Mouse (Mus musculus): ENCODE data around the gene Bmper. TPM values are rescaled to one million over a fixed set of nuclear protein-coding genes. Genes with fewer than 3 reads are reported as not detected.
A peak's percentile ranks its signal among the peaks of the same experiment; 100 is the strongest.

Gene Bmper
- 13.7 and 17.4 TPM in 2 replicates for polyA plus RNA-seq (2015; fragmentation: Nextera tagmentation; extraction: Ambion mirVana)

DNA sequence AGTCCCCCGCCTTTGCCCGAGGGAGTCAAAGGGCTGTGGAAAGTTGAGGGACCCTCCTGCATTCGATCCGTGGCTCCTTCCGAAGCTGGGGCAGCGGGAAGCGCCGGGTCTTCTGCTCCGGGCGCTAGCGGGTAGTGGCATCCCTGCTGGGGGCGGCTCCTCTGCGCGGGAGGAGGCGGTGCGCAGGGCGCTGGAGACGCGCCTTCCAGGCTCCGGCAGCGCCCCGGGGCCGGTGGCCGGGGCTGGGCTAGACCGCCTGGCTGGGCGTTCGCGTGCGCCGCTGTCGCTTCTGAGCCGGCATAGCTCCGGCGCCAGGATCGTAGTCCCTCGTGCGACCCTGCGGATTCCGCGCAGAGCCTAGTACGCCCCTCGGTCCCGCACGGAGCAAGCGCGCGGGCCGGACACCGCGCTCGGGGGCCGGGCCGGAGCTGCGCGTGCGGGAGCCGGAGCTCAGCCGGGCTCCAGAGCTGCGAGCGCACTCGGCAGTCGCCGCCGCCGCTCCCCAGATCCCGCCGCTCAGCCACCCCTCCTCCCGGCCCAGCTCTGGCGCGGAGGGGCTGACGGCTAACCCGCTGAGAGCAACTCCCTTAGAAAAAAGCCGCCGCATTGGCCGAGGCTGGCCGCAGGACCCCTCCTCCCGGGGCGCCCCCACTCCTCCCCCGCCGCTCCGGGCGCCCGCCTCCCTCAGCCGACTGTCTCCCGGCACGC lies at the start of gene Bmper:
Gene Bmper, plus strand, starts transcription at position 236 of the 708 bp plus-strand sequence.
- Histone ChIP-seq H3K4me3 (peak within 1 kb of the TSS; percentile 79), H3K36me3 (ENCODE audit: poor library complexity, severe bottlenecking) (no peaks in the 10 kb centered on the region), H3K4me2 (peak within 1 kb of the TSS; percentile 97), H3K9ac (peak within 1 kb of the TSS; percentile 89), H3K9me3 (replicated peaks) (no peaks in the 10 kb centered on the region), H3K27me3 (peaks cover 33% of the 10 kb centered on the region), H3K27ac (peak within 1 kb of the TSS; percentile 90), H3K4me1 (peaks cover 33% of the 10 kb centered on the region)
- under 1% methylated on average over 65 of the region's 86 CpGs for WGBS
- peak; percentile 88 for ATAC-seq

DNA sequence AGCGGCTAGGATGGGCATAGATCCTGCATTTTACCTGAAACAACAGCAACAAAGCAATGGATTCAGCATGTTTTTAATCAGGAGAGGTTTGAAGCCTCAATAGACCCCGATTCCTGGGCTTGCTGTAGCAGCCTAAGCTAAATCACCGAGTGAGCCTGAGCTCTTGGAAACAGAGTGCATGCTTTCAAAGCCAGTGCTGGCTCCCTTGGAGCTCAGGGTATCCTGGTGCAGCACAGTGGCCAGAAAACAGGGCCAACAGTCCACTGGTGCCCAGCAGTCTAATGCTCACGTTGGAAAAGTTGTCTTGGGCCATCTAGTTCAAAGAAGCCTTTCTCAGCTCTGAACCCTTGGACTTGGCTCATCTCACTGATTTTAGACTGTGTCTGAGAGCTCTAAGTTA lies 45.4 kb upstream of the Bmper start:
- H3K4me2 ChIP-seq, result no peak overlapping the region
- no peaks in the 10 kb centered on the region for H3K36me3 ChIP-seq (ENCODE audit: poor library complexity, severe bottlenecking)
- H3K4me1 ChIP-seq, result no peaks in the 10 kb centered on the region
- H3K9ac ChIP-seq, result no peak overlapping the region
- H3K27ac ChIP-seq, result no peak overlapping the region
- no peak for ATAC-seq
- no peaks in the 10 kb centered on the region for H3K27me3 ChIP-seq
- H3K4me3 ChIP-seq, result no peak overlapping the region
- whole genome bisulfite sequencing, result 89% methylated on average over 4 of the region's 4 CpGs
- no peaks in the 10 kb centered on the region for H3K9me3 ChIP-seq (replicated peaks)

DNA sequence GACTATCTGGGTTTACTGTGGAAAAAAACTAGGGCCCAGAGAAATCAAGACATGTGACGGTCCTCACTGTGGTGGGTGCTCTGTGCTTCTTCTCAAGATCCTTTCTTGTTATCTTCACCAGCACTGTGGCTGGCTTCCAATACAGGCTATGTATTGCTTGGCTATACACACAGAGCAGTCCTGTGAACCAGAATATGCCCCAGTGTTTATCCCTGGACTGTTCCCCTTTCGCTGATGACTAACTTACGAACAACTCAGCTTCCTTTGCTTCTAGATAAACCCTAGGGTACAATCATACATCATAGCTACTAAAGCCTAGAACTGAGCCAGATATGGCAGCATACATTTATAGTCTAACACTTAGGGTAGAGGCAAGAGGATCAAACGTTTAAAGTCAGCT lies 35.7 kb upstream of the Bmper start:
- ATAC-seq, result no peak
- Histone ChIP-seq H3K9ac (no peak overlapping the region), H3K9me3 (replicated peaks) (no peaks in the 10 kb centered on the region), H3K4me2 (no peak overlapping the region), H3K36me3 (ENCODE audit: poor library complexity, severe bottlenecking) (no peaks in the 10 kb centered on the region), H3K4me3 (no peak overlapping the region), H3K27me3 (no peaks in the 10 kb centered on the region), H3K4me1 (no peaks in the 10 kb centered on the region), H3K27ac (no peak overlapping the region)
- 87% methylated on average over 4 of the region's 4 CpGs for WGBS

DNA sequence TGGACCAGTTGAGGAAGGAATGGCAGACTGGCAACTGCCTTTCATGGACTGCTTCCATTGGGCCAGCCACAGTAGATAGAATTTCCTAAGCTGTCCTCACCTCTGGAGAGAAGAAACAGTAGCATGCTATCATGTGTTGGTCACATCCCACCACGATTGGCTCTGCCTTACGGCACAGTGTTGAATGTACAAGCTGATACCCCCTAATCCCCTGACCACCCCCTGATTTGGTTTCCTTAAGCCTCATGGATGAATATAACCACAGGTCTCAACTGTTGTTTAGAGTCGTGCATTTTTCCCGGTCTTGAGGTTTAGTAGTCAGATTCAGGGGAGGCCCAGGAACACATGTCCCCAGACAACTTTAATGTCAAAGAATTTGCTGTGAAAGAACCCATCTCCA lies 34.7 kb upstream of the Bmper start:
- 81% methylated on average over 4 of the region's 4 CpGs for WGBS
- Histone ChIP-seq H3K36me3 (ENCODE audit: poor library complexity, severe bottlenecking) (no peaks in the 10 kb centered on the region), H3K27ac (no peak overlapping the region), H3K27me3 (no peaks in the 10 kb centered on the region), H3K9ac (no peak overlapping the region), H3K4me1 (no peaks in the 10 kb centered on the region), H3K9me3 (replicated peaks) (no peaks in the 10 kb centered on the region), H3K4me2 (no peak overlapping the region), H3K4me3 (no peak overlapping the region)
- ATAC-seq, result no peak

DNA sequence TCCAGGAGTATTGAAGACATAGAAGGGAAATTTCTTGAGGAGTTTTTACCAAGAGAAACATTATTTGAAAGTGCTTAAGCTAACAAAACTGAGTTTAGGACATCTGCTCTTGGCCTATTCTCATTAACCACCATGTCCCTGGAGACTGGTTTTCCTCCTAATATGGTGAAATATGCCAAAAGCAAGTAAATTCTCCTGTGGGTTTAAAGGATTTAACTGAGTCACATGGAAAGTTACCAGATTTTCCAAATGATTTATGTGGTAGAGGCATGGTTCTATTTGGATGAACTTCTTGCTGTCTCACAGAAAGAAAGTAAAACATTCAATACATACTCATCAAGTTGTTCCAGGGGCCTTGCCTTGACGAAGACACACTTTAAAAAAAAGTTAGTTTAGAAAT lies 31.9 kb upstream of the Bmper start:
- no peak overlapping the region for H3K4me2 ChIP-seq
- no peaks in the 10 kb centered on the region for H3K36me3 ChIP-seq (ENCODE audit: poor library complexity, severe bottlenecking)
- whole genome bisulfite sequencing, result 69% methylated on average over 1 of the region's 1 CpGs
- no peak overlapping the region for H3K9ac ChIP-seq
- H3K4me1 ChIP-seq, result no peaks in the 10 kb centered on the region
- no peak for ATAC-seq
- no peaks in the 10 kb centered on the region for H3K9me3 ChIP-seq (replicated peaks)
- no peaks in the 10 kb centered on the region for H3K27me3 ChIP-seq
- no peak overlapping the region for H3K27ac ChIP-seq
- no peak overlapping the region for H3K4me3 ChIP-seq

DNA sequence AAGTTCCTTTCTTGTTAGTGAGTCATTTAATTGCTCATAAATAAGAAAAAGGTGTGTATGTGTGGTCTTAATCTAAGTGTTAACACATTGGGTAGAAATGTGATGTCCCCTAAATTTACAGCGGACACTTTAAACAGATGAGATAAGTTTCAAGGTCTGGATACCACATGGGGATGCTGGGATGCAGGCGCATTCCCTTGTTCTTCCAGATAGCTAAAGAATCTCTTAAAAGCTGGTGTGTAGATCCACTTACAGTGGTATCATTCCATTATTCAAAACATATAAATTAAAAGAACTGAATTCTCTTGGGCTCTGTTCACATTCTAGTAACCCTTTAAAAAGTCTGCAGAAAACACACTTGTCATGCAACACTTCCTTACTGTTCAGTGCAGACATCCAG lies 31.4 kb upstream of the Bmper start:
- Histone ChIP-seq H3K27me3 (no peaks in the 10 kb centered on the region), H3K36me3 (ENCODE audit: poor library complexity, severe bottlenecking) (no peaks in the 10 kb centered on the region), H3K27ac (no peak overlapping the region), H3K4me1 (no peaks in the 10 kb centered on the region), H3K4me2 (no peak overlapping the region), H3K9me3 (replicated peaks) (no peaks in the 10 kb centered on the region), H3K9ac (no peak overlapping the region), H3K4me3 (no peak overlapping the region)
- 100% methylated on average over 2 of the region's 2 CpGs for WGBS
- ATAC-seq, result no peak

DNA sequence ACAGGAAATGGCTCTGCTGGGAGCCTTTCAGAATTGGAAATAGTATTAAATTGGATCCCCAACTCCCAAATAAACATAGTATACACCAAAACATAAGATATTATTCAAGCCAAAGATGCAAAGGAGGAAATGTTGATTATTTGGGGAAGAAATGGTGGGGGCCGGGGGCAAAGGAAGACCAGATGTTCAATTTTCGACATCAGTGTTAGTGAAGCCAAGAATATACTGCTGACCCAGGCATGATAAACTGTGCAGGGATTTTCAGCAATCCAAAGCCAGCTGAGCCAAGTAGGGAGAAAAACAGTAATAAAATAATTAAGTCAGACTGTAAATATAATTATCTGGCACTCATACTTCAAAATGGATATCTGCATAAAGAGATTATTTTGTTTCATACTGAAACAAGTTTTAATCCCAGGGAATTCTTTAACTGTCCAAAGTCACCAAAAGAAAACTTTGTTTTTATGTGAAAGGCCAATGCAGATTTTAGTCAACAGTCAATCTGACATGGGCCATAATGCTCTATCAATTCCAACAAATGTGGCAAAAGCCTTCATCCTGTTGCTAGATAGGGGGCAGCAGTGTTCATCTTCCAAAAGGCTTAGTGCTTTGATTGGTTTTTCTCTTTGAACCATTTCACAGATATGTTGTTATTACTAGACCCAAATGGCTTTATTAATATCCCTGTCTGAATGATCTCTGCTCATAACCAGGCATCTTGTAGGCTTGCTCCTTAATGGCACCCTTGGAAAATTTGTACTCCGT lies 30.1 kb upstream of the Bmper start:
- H3K36me3 ChIP-seq (ENCODE audit: poor library complexity, severe bottlenecking), result no peaks in the 10 kb centered on the region
- ATAC-seq, result no peak
- H3K4me1 ChIP-seq, result no peaks in the 10 kb centered on the region
- no peak overlapping the region for H3K9ac ChIP-seq
- no peak overlapping the region for H3K27ac ChIP-seq
- 93% methylated on average over 3 of the region's 3 CpGs for WGBS
- no peaks in the 10 kb centered on the region for H3K9me3 ChIP-seq (replicated peaks)
- no peak overlapping the region for H3K4me2 ChIP-seq
- no peak overlapping the region for H3K4me3 ChIP-seq
- H3K27me3 ChIP-seq, result no peaks in the 10 kb centered on the region

DNA sequence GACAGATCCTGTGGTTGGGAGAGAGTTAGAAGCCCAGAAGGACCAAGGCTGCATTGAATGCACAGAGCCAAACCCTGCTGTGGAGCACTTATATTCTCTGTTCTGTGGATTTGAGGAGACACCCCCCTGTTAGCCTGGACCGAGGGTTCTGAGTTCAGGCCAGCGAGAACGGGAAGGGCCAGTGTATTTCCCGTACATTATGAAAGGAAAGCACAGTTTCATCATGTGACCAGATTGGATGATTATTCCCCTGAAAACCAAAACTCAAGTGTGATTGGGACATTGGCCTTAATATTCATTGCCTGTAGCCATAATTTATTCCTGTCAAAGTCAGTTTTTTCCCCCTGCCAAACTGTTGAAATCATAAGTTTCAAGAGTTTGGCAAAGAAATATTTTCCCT lies 23.9 kb upstream of the Bmper start:
- H3K27ac ChIP-seq, result no peak overlapping the region
- H3K4me3 ChIP-seq, result no peak overlapping the region
- H3K9ac ChIP-seq, result no peak overlapping the region
- H3K4me1 ChIP-seq, result peaks cover 8% of the 10 kb centered on the region
- WGBS, result 93% methylated on average over 4 of the region's 4 CpGs
- no peaks in the 10 kb centered on the region for H3K27me3 ChIP-seq
- no peak overlapping the region for H3K4me2 ChIP-seq
- H3K9me3 ChIP-seq (replicated peaks), result no peaks in the 10 kb centered on the region
- H3K36me3 ChIP-seq (ENCODE audit: poor library complexity, severe bottlenecking), result no peaks in the 10 kb centered on the region
- ATAC-seq, result no peak

DNA sequence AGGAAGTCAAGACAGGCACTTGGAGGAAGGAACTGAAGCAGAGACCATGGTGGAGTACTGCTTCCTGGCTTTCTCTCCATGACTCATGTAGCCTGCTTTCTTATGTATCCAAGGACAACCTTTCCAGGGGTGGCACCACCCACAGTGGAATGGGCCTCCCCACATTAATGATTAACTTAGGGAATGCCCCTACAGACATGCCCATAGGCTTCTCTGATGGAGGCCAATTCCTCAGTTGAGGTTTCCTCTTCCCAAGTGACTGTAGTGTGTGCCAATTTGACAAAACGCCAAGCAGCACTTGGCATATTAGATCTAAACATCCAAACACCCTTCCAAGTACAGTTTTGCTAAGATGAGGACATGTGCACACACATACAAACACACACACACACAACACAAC lies 23.0 kb upstream of the Bmper start:
- Histone ChIP-seq H3K4me1 (peaks cover 17% of the 10 kb centered on the region), H3K9me3 (replicated peaks) (no peaks in the 10 kb centered on the region), H3K4me3 (no peak overlapping the region), H3K36me3 (ENCODE audit: poor library complexity, severe bottlenecking) (no peaks in the 10 kb centered on the region), H3K4me2 (no peak overlapping the region), H3K27ac (no peak overlapping the region), H3K27me3 (no peaks in the 10 kb centered on the region), H3K9ac (no peak overlapping the region)
- no peak for ATAC-seq
- 88% methylated on average over 1 of the region's 1 CpGs for WGBS

DNA sequence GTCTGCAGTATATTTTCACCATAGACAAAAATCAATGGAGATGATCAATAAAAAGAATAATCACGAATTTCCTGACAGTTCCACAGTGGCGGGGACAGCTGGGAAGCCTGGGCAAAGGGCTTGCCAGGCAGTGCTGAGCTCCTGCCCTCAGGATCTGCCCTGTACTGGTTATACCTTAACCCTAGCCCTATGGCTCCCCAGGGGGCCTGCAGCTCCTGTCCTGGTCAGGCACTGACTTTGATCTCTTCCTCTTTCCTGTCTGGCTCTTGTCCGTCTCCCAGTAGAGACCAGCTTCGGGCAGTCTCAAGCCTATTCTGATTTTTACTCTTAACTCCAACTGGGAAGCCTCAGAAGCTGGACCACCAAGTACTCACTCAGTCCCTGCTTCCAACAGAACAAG lies 22.0 kb upstream of the Bmper start:
- Histone ChIP-seq H3K27me3 (no peaks in the 10 kb centered on the region), H3K36me3 (ENCODE audit: poor library complexity, severe bottlenecking) (no peaks in the 10 kb centered on the region), H3K4me2 (no peak overlapping the region), H3K9me3 (replicated peaks) (no peaks in the 10 kb centered on the region), H3K27ac (no peak overlapping the region), H3K4me1 (peaks cover 24% of the 10 kb centered on the region), H3K4me3 (no peak overlapping the region), H3K9ac (no peak overlapping the region)
- WGBS, result 88% methylated on average over 4 of the region's 4 CpGs
- ATAC-seq, result no peak

DNA sequence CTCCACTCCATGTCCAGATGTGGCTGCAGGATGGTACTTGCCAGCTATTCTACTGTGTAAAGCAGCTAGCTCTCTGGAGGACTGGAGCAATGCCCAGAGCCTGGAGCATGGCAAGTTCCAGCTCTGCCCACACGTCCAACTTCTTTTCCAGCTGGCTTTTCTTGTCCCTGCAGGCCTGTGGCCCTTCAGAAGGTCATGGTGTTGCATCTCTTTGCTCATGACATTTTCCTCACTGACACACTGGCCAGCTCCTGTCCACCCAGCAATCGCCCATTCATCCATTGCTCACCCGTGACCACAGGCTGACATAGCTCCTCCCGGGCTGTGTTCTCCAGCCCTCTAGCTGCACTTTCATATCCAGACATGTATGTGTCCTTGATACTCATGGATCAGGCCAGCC lies 20.4 kb upstream of the Bmper start:
- 88% methylated on average over 4 of the region's 4 CpGs for WGBS
- Histone ChIP-seq H3K27ac (no peak overlapping the region), H3K4me2 (no peak overlapping the region), H3K36me3 (ENCODE audit: poor library complexity, severe bottlenecking) (no peaks in the 10 kb centered on the region), H3K27me3 (no peaks in the 10 kb centered on the region), H3K9me3 (replicated peaks) (no peaks in the 10 kb centered on the region), H3K4me3 (no peak overlapping the region), H3K9ac (no peak overlapping the region), H3K4me1 (peaks cover 24% of the 10 kb centered on the region)
- no peak for ATAC-seq

DNA sequence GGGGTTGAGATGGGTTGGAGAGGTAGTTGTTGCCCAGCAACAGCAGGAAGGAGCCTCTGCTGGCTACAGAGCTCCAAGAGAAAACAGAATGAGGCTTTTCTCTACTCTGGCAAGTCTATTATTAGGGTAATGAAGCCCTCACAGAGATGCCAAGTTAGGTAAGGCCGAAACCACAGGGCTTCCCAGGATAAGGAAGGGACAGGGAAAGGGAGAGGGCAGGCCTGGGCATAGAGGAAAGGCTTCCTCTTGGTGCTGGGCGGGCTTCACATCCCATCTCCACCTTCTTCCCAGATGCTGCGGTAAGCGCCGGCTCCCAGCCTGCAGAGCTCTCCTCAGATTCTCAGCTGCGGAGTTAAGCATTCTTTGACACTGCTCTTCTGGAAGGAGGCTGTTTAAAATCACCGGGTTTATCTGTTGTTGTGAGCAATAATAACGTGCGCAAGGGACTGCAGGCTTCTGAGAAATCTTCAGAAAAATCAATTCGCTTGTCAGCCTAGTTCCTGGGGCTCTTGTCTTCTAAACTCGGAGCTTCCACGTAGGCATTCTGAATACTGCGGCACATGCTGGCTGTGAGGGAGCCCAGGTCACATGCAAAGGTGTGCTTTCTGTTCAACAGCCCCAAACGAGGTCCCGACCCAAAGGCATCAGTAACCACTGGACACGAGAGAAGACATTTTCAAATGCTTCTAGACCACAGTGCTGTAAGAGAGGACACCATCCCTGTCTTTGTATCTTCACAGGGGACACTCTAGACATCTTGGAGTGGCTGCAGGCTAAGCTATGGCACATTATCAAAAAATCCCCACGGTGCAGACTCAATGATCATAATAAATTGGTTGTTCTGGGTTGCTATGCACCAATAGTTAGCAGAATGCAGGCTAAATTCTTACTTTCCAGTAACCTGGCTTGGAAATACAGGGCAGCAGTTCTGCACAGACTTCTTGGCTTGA lies 18.3 kb upstream of the Bmper start:
- Histone ChIP-seq H3K4me3 (no peak overlapping the region), H3K27ac (peak overlapping the region; percentile 22; the same call in 1 of the 2 replicates), H3K4me2 (peak overlapping the region; percentile 48), H3K9me3 (replicated peaks) (no peaks in the 10 kb centered on the region), H3K36me3 (ENCODE audit: poor library complexity, severe bottlenecking) (no peaks in the 10 kb centered on the region), H3K27me3 (no peaks in the 10 kb centered on the region), H3K9ac (peak overlapping the region; percentile 34; the same call in 1 of the 2 replicates), H3K4me1 (peaks cover 24% of the 10 kb centered on the region)
- peak; percentile 86 for ATAC-seq
- WGBS, result 9% methylated on average over 17 of the region's 17 CpGs

All from forebrain, embryonic 13.5 days (tissue).